Mouse (Mus musculus): ENCODE measurements at regions not wholly inside any gene's neighbourhood (a gene's known extent, or its start where the extent isn't known, plus 50 kb on each side); places are given as distances from the start of the nearest gene placed in this dataset.

GRCm38 (mm10) chr17:59429189-59429588 lies 416.0 kb upstream of the Nudt12 start:
- no peak for DNase-seq (ENCODE audit: low spot score in 2 of 2)

- DNase-seq (ENCODE audit: low spot score in 2 of 2), result no peak
These were observed 408.3 kb upstream of the Nudt12 start for GRCm38 (mm10) chr17:59421489-59421888.

- DNase-seq (ENCODE audit: low spot score in 2 of 2), result no peak
These were observed 396.1 kb upstream of the Nudt12 start for GRCm38 (mm10) chr17:59409315-59409714.

- no peak for DNase-seq (ENCODE audit: low spot score in 2 of 2)
These were observed 391.4 kb upstream of the Nudt12 start for GRCm38 (mm10) chr17:59404525-59404924.

- no peak for DNase-seq (ENCODE audit: low spot score in 2 of 2)
These were observed 384.2 kb upstream of the Nudt12 start for GRCm38 (mm10) chr17:59397404-59397803.

GRCm38 (mm10) chr17:59383107-59383438 lies 369.9 kb upstream of the Nudt12 start:
- DNase-seq (ENCODE audit: low spot score in 2 of 2), result no peak

- DNase-seq (ENCODE audit: low spot score in 2 of 2), result no peak
These were observed 369.3 kb upstream of the Nudt12 start for GRCm38 (mm10) chr17:59382225-59383106.

GRCm38 (mm10) chr17:59373505-59374106 lies 360.4 kb upstream of the Nudt12 start:
- DNase-seq (ENCODE audit: low spot score in 2 of 2), result peak; percentile 11 to 26

- DNase-seq (ENCODE audit: low spot score in 2 of 2), result no peak
These were observed 356.7 kb upstream of the Nudt12 start for GRCm38 (mm10) chr17:59369624-59370541.

- no peak for DNase-seq (ENCODE audit: low spot score in 2 of 2)
These were observed 352.2 kb upstream of the Nudt12 start for GRCm38 (mm10) chr17:59365340-59365739.

GRCm38 (mm10) chr17:59362110-59362509 lies 348.9 kb upstream of the Nudt12 start:
- DNase-seq (ENCODE audit: low spot score in 2 of 2), result no peak

GRCm38 (mm10) chr17:59361119-59361518 lies 347.9 kb upstream of the Nudt12 start:
- DNase-seq (ENCODE audit: low spot score in 2 of 2), result no peak

GRCm38 (mm10) chr17:59359503-59359902 lies 346.3 kb upstream of the Nudt12 start:
- DNase-seq (ENCODE audit: low spot score in 2 of 2), result no peak

- no peak for DNase-seq (ENCODE audit: low spot score in 2 of 2)
These were observed 332.4 kb upstream of the Nudt12 start for GRCm38 (mm10) chr17:59345526-59345925.

GRCm38 (mm10) chr17:59297939-59298338 lies 284.8 kb upstream of the Nudt12 start:
- DNase-seq (ENCODE audit: low spot score in 2 of 2), result no peak

- peak; percentile 5 to 16 for DNase-seq (ENCODE audit: low spot score in 2 of 2)
These were observed 268.2 kb upstream of the Nudt12 start for GRCm38 (mm10) chr17:59281364-59281763.

- peak in 1 of 2 experiments; percentile 14 for DNase-seq (ENCODE audit: low spot score in 2 of 2)
These were observed 266.6 kb upstream of the Nudt12 start for GRCm38 (mm10) chr17:59279811-59280210.

- no peak for DNase-seq (ENCODE audit: low spot score in 2 of 2)
These were observed 256.4 kb upstream of the Nudt12 start for GRCm38 (mm10) chr17:59269613-59270012.

- DNase-seq (ENCODE audit: low spot score in 2 of 2), result no peak
These were observed 235.8 kb upstream of the Nudt12 start for GRCm38 (mm10) chr17:59249000-59249399.

GRCm38 (mm10) chr17:59232251-59232650 lies 219.1 kb upstream of the Nudt12 start:
- DNase-seq (ENCODE audit: low spot score in 2 of 2), result no peak

Measured in layer of hippocampus, postnatal 10 days (tissue).